ENCODE assay signal across 27 mouse cellular contexts in genomic region chr11:12750016-12750415, GRCm38 (mm10).
DNase-seq lines count a peak whose midpoint lies in the region; ATAC-seq and TF ChIP-seq lines count a peak whose summit lies in the region.
"Had no signal": no experiment of that assay in that cellular context is flagged by ENCODE, and none has a peak within 500 bp of the region (broad histone marks: within the 10 kb centered on the region; RNA-seq: fewer than 3 reads in every experiment).

No protein-coding gene starts in this region.

- no peak for DNase-seq in frontal cortex, postnatal 14 days (ENCODE audit: low spot score in 2 of 2)
- no peak for DNase-seq in left cerebral cortex, adult 2 months (ENCODE audit: extremely low spot score in 1 of 2, low spot score in 2 of 2)
- DNase-seq in left cerebral cortex, postnatal 4 days, result no peak
- DNase-seq in brain, adult 2 months (ENCODE audit: low read depth, low spot score), result peak; percentile 52
- DNase-seq in telencephalon, adult 2 months (ENCODE audit: low read depth, low spot score), result peak; percentile 41
- DNase-seq in thymus, postnatal 25 days, result no peak
- DNase-seq: adrenal gland, adult 8-10 months; adrenal gland, postnatal 14 days; adrenal gland, postnatal 36 days; B cell, adult 2 months; cerebellum, adult 11-12 months; cerebellum, adult 2 months; cerebellum, adult 9-10 months; cerebellum, postnatal 10 days; cerebellum, postnatal 25 days; embryo, embryonic 11 days had no signal

- peak overlapping the region; percentile 79 for H3K27ac ChIP-seq in left cerebral cortex, adult 2 months
- H3K27ac ChIP-seq: embryonic facial prominence, embryonic 13.5 days; embryonic facial prominence, embryonic 15.5 days; forebrain, embryonic 10.5 days; forebrain, embryonic 12.5 days had no signal

- intact Hi-C loops in left cerebral cortex, adult 2 months (cut with DNase I), result no loop called here
- intact Hi-C loops in left cerebral cortex, postnatal 4 days (cut with DNase I), result no loop called here

- ATAC-seq in frontal cortex, adult (ENCODE audit: low TSS enrichment), result peak; percentile 96
- ATAC-seq: activated CD4-positive, CD25-positive, alpha-beta regulatory T cell, adult 4 months; CD4-positive, CD25-positive, alpha-beta regulatory T cell, adult 4 months; forebrain, embryonic 14.5 days; forebrain, embryonic 16.5 days; Patski had no signal

- no peak overlapping the region for H3K4me3 ChIP-seq in left cerebral cortex, adult 2 months
- H3K4me3 ChIP-seq: embryonic facial prominence, embryonic 13.5 days; embryonic facial prominence, embryonic 15.5 days; erythroblast, embryonic 14.5 days; forebrain, embryonic 10.5 days; forebrain, embryonic 12.5 days had no signal

- TF ChIP-seq CTCF in left cerebral cortex, adult 2 months (IDR thresholded peaks at IDR 0.05), result no peak

Comparison
In these comparisons a context has a peak if more than half of its experiments do, and no peak if none do; other contexts are left out.
1. DNase-seq: peak in brain, adult 2 months (single experiment) and telencephalon, adult 2 months (single experiment); none in frontal cortex, postnatal 14 days (0 of 2), left cerebral cortex, adult 2 months (0 of 2), left cerebral cortex, postnatal 4 days (single experiment) and thymus, postnatal 25 days (single experiment).